Mouse (Mus musculus) megakaryocyte, embryonic 14.5 days (primary cell): ENCODE measurements at regions not wholly inside any gene's neighbourhood (a gene's known extent, or its start where the extent isn't known, plus 50 kb on each side); places are given as distances from the start of the nearest gene placed in this dataset.

Experiments
- FLI1 ChIP-seq: IDR thresholded peaks from 2 replicates; pipeline ENCODE4 v1.6.1; 2012; ENCODE audit warnings: low read length, inconsistent platforms, mixed read lengths
- GATA1 ChIP-seq: IDR thresholded peaks from 3 replicates; pipeline ENCODE4 v1.6.1; 2012; ENCODE audit warnings: mixed read lengths, low read length, inconsistent platforms, borderline replicate concordance

- TF ChIP-seq GATA1 (no peak), FLI1 (no peak)
Measured at GRCm38 (mm10) chr10:117534478-117534877, 94.8 kb upstream of the Cpm start.
